Mouse (Mus musculus) megakaryocyte progenitor cell, adult 5-6 weeks (primary cell): Measurements from ENCODE around the gene Cxcr1. TPM values are rescaled to one million over a fixed set of nuclear protein-coding genes. Genes with fewer than 3 reads are reported as not detected.

Source experiments
- ATAC-seq: replicated peaks from 2 replicates; pipeline ENCODE4 v1.8.0; 2016; ENCODE audit warnings: mild to moderate bottlenecking, moderate TSS enrichment, inconsistent platforms; ENCODE audit not compliant: poor library complexity
- total RNA-seq, 2 experiments: library from RNA; stranded (forward) in 1 of 2; stranded (reverse) in 1 of 2; fragments of 157-497, 149-512 nt in 1 of 2; fragments of 200-1000 nt in 1 of 2; gene quantifications; 2 replicates each; pipeline versions ENCODE4 v1.2.3 to v1.2.4; 2015 to 2017

Gene Cxcr1
- not detected in 2 replicates for total RNA-seq (2015)
- total RNA-seq (2017): not detected in 2 replicates

DNA sequence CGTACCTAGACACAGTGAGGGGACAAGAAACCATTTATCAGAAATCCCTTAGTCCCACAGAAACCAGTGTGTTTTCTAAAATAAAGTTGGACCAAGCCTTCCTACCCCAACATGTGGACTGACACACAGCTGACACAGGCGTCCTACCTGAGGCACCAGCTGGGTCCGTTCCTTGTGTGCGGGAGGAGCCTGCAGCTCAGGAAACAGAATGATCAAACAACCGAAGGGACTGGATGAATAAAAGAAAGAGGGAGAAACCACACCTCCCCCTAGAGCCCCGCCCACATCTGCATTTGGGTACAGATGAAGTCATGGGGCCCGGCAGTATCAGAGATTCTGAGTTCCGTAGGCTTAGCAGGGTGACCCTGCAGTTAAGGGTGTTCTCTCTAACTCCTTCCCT is at the start of gene Cxcr1:
Gene Cxcr1, minus strand, starts transcription at position 187 of the 400 bp plus-strand sequence.
- no peak for ATAC-seq

DNA sequence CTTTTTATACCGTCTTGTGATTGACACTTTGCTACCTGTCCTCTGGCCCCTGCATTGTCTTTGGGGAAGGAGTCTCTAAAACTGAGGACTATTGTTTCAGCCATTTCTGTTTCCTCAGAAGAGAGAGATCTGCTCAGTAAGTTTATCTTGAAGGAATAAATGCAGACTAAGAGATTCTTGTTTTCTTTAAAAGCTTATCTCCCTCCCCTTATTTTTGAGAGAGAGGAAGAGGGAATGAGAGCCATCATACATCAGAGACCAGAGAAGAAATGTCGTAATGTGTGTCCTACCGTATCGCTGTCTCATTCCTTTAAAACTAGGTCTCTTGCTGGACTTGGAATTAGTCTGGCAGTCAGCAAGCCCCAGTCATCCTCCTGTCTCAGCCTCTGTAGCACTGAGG is 46.4 kb upstream of the Cxcr1 start:
- no peak for ATAC-seq

DNA sequence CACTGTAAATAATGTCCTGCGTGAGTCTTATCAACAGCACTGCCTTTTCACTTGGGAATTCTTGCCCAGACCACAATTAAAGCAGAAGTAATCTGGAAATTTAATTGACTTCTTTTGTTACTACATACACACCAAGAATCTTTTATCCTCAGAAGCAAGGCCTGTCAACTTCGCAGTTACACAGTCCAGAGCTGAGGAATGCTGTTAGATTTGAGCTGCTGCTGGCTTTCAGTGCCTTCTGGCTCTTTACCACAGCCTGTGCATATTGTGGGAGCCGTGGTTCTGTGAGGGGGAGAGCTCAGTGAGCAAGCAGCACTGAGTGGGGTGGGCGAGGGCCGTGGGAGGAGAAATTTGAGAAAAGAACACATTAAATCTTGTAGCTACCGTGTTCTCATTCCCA is 45.9 kb upstream of the Cxcr1 start:
- ATAC-seq: no peak

DNA sequence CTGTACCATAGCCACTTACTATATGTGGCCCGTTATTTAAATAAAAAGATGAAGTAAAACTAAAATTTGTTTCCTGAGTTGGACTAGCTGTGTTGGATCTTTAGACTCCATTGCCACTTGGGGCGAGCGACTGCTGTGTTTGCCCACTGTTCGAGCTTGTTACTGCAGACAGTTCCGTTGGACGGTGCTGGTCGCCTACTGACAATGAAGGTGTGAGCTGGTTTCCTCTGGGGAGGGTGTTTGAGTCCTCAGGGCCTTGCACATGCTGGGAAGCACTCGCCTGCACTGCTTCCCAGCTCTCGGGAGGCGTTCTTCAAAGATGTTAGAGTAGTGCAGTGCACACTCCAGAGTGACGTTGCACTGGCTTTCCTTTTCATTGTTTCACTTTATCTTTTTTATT is 45.2 kb upstream of the Cxcr1 start:
- ATAC-seq: peak; percentile 5; the same call in 1 of the 2 replicates

DNA sequence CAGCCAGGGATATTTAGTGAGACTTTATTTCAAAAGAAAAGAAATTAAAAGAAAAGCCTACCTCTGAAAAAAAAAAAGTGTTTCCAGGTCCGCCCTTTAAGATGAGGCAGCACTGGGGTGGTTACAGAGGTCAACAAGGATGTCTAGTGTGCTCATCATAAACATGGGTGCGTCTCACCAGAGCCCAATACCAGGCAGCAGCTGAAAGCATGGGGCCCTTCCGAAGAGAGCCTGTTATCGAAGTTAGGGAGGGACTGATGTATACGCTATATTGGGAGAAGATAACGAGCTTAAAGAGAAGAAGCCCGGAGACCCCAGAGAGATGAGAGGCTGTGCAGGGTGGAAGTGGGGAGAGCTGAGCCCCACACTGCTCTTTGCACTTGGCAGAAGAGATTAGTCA is 44.7 kb upstream of the Cxcr1 start:
- ATAC-seq: peak; percentile 5

DNA sequence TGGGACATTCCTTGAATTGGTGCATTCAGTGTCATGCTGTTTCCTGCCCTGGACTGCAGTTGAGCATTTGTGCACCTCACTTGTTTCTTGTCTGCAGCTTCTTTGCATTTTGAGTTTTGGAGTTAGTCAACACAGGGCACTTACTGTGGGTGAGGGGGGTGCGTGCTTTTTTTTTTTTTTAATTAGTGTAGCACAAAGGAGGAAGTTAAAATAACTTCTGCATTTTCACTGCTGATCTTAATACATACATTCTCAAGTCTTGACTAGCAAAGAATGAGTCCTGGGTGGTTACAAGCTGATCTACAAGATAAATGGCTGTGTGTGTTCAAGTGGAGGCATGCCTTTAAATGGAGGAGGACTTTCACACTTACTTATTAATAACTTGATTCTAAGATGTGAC is 43.7 kb upstream of the Cxcr1 start:
- peak; percentile 18 for ATAC-seq

DNA sequence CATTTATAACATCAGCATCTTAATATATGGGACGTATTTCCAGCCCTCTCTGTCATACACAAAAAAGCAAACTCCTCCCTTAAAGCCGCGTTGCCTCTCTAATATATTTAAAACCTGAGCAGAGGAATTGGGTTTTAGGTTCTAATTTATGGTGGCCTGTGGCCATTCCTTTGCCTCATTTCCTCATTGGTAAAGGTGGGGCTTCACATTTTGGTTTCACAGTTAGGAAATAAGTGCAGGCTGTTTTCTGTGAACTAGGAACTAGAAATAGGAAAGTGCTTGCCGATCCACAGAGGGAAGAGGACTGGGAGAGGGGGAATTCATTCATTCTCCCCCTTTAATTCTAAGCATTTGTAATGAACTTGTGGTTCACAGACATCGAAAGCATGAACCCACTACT is 43.2 kb upstream of the Cxcr1 start:
- peak; percentile 11; the same call in 1 of the 2 replicates for ATAC-seq

DNA sequence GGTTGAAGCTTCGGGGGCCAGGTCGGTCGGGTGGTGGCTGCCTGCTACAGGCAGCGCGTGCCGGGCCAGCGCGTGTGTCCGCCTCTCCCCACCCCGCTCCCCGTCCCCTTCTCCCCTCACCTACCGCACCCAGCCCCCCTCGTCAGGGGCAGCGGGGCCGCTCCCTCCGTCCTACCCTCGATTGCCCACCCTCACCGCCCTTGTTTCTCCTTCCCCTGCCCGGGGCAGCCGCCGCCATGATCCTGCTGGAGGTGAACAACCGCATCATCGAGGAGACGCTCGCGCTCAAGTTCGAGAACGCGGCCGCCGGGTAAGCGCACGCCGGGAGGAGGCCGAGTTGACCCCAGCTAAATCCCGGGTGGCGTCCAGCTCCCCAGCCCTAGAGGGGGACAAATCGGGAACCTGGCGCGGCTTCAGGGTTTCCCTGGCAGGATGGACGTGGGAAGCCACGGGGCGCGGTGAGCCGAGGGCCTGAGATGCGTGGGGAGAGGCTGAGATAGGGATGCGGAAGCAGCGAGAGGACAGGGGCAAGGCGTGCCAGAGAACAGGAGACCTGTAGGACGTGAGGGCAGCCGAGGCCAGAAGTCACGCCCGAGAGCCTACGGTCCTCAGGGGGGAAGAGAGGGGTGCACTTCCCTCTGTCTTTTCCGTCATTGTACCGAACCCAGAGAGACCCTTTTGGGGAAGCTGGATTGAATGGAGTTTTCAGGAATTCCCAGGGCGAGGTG is 42.3 kb upstream of the Cxcr1 start:
- peak; percentile 51 for ATAC-seq

DNA sequence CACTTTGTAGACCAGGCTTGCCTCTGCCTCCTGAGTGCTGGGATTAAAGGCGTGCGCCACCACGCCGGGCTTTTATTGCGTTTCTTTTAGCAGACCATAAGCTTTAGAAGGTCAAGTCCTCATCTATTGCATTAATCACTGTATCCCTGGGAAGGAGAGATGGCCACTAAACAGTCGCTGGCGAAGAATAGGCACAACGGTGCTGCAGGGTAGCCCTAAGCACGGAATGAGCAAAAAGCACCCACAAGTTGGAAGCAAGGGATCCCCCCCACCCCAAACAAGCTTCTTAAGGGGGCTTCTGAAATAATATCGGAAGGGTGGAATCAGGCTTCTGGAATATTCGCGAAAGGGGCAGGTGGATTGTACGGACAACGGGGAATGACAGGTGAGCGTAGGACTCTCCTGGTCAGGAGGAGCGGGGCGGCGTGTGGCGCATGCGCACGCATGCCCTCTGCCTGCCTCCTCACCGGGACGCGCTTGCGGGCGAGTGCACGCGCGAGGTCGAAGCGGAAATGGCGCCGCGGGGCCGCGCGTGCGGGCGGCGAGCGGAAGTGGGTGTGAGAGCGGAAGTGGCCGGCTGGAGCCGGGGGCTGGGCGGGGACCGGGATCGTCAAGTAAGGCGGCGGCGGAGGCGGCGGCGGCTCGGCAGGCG is 41.6 kb upstream of the Cxcr1 start, which contains the start of gene Arpc2:
Gene Arpc2, plus strand, starts transcription at position 147 of the 652 bp plus-strand sequence.
- peak; percentile 79 for ATAC-seq

DNA sequence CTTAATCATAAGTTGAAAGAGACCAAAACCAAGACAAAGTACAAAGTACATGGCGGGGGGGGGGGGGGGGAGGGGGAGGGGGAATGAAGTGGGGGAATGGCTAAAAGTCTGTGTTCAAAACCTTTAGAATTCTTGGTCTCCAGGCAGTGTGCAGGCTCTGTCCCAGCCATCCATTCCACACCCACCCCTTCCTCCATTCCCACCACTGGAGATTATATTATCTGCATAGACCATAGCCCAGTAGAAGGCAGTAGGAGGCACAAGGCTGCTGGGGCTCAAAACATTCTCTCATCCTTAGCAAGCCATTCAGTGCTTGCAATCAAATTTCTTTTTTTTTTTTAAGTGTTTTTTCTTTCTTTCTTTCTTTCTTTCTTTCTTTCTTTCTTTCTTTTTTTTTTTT is 36.6 kb upstream of the Cxcr1 start:
- ATAC-seq: 0 out of 2 replicates have a peak, but pooled peaks have one; percentile 32

DNA sequence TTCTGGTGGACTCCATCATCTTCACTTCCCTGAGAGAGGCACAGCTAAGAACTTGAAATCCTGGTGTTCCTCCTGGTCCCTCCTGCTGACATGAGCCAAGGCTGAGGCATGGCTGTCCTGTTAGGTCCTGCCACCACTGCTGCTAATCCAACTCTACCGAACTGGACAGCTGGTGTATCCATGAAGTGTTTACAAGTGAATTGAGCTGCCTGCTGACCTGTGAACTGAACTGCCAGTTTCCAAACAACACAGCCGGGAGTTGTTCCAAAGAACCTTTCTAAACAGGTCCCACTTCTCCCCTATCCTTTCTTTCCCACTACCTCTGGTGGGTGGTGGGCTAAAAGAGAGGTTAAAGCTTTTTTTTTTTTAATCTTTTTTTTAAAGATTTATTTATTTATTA is 35.5 kb upstream of the Cxcr1 start:
- no peak for ATAC-seq

DNA sequence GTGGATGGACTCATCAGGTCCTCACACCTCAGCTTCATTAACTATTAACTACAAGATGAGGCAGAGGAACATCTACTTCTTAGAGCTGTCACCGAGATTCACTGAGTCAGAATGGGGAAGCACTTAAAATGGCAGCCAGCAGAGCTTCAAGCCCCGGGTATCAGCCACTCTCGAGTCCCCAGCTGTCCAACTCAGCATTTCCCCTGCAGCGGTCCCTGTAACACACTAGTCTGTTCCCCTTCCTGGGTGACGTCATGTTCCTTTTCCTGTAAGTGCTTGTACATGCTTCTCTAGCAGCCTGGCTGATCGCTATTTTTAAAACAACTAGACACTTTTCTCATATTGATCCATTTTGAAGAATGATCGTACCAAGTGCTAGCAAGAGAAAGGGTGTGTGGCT is 32.9 kb upstream of the Cxcr1 start:
- ATAC-seq: peak; percentile 100

DNA sequence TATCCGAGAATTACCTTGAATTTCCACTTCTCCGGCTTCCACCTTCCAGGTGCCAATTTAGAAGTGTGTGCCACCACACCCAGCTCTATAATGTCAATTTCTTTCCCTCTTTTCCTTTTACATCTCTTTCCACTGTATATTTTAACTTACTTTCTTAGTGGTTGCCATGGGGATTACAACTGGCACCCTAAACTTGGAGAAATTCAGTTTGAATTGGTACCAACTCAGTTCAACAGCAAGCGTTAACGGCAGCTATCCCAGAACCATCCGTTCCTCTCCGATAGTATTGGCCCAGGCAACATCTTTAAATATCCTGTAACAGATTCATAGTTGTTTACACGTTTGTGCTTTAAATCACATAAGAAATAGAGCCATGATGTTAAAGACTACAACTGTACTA is 25.5 kb upstream of the Cxcr1 start:
- ATAC-seq: no peak

DNA sequence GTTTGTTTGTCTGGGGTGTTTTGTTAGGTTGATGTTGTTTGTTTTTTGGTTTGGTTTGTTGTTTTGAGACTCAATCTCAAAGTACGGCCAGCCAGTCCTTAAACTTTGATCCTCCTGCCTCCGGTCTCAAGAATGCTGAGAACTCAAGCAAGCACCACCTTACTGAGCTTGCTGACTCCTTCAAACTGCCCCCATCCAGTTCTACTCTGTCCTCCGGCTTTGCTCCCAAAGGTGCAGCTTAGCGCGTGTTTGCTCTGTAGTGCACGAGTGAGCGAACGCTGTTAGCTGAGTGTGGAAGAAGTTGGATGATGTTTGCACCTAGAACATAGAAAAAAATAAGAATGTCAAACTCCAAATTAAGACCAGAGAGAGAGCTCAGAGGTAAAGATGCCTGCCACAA is 14.5 kb upstream of the Cxcr1 start:
- ATAC-seq: no peak

DNA sequence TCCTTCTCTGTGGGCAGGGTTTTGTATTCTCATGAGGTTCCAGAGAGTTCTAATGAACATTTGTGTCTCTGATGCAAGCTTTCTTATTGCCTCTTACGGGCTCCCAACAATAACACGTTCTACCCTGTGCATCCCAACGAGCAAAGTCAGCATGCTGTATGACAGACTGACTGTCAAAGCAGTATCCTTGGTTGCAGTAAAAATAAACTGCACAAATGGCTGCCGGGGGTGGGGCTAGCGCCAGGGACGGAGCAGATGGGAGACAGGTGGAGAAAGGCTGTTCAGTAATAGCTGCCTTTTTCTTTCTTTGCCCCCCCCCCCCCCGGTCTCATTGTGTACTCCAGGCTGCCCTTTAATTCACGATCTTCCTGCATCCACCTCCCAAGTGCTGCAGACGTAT is 13.5 kb upstream of the Cxcr1 start:
- no peak for ATAC-seq

DNA sequence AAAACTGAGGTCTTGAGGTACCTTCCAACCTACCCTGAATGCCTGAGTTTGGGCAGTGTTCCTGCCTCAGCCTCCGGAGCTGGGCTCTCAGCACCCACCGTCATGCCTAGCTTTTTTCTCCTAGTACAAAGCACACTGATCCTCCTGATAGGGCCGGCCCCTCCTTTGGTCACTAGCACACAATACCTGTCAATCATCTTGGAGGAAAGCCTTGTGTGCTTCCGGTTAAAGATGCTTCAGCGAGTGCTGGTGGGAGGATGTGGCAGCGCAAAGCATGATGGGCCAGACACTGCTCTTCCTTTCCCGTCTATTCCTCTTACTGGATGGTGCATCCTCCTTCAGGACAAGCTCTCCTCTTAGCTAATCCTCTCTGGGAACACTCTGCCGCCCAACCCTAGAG is 12.2 kb upstream of the Cxcr1 start:
- ATAC-seq: no peak

DNA sequence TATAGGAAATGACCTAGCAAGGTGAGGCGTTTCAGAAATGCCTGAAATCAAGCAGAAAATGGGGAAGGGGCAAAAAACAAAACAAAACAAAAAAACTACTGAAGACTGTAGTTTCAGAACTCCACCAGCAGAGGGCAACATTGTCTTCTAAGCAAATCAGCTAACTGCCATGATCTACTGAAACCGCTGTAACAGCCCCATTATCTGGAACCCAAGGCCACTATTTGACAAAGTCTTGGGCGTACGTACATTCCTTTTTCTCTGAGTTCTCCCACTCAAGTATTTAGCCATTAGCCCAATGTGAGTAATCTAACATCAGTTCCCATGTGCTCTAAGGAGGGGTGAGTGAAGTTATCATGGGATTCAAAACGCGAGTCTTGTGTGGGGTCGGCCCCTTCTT is 11.4 kb upstream of the Cxcr1 start:
- peak; percentile 84 for ATAC-seq

DNA sequence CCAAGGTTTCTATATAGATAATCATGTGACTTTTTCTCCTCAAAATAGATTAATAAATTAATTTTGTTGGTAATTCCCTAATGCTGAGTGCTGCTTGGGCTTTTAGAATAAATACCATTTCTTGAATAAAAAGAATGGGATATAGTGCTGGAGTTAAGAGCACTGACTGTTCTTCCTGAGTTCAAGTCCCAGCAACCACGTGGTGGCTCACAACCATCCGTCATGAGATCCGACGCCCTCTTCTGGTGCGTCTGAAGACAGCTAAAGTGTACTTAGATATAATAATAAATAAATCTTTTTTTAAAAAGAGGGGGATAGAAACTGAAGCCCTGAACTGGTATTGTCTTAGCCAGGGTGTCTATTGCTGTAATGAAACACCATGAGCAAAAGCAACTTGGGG is 9.0 kb upstream of the Cxcr1 start:
- no peak for ATAC-seq

DNA sequence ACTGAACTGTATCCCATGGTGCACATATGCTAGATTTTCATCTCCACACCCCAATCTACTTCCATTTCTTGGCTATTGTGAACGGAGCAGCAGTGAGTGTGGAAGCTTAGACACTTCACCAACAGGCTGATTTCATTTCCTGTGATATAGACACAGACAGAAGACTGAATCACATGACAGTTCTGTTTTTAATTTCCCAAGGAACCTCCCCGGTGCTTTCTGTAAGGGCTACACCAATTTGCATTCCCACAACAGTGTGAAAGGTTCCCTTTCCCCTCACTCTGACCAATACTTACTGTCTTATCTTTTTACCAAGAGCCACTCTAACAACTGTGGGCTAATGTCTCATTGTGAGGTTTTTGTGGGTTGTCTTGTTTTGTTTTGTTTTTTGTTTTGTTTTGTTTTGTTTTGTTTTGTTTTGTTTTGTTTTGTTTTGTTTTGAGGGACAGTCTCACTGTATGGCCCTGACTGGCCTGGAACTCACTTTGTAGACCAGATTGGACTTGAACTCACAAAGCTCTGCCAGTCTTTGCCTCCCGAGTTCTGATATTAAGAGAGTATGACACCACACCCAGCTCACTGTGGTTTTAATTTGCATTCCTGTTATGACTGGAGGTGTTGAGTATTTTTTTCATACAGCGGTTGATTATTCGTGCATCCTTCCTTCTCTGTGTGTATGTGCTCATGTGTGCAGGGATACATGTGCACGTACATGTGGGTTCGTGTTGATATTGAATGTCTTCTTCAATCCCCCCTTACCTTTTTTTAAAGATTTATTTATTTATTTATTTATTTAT is 6.8 kb upstream of the Cxcr1 start:
- peak; percentile 38 for ATAC-seq

DNA sequence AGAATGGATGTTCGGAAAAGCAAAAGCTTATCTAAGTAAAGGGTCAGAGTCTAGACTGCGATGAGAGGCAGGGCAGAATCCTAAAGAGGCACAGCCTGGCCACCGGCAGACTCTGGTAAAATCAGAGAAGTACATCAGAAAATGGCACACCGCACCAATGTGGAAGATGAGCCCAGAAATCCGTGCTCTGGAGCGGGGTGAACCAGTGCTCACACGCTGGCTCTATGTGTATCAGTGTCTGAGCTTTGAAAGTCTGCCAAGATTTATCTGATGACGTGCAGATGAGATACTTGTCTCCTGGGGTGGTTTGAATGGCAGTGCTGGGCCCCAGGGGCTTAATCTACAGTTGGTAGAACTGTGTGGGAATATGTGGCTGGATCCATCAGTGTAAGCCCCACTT is 4.6 kb upstream of the Cxcr1 start:
- ATAC-seq: no peak

DNA sequence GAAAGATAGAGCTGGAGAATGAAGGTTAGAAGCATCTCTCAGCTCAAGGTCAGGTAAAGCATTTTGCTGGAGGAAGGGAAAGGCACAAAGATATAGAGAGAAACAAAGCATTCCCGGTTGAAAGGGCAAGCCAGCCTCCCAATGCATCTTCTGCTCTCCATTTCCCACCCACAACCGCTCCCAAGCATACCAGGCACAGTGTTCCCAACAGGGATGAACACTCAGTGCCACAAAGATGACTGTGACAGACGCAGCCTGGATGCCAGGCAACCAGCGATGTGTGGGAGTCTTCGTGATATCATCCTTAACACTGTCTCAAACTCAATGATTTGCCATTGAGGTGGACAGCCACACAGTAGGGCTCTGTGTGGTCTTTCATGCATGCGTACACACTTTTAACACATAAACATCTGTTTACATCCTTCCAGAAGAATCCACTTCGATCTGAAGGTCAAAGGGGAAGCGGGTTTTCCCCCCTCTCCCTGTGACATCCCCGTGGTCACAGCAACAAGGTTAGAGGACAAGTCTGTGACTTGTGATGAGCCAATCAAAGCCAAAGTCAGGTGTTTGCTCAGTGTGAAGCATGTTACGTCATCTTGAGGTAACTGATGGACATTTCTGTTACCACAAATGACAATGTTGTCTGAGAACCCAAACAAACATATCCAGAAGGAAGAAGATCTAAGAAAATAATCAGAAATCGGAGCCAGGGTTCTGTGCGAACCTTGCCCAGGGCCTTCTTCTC is 3.5 kb upstream of the Cxcr1 start:
- ATAC-seq: no peak
